Mouse (Mus musculus): Measurements from ENCODE around the gene Rab8b. TPM values are rescaled to one million over a fixed set of nuclear protein-coding genes. Genes with fewer than 3 reads are reported as not detected.
"Not testable (repeated sequence)": the region's sequence is repeated elsewhere in the genome, so short reads cannot be mapped to it uniquely, and the experiment has no call there.

Rab8b gene
- polyA plus RNA-seq, 1 experiment from 2014 or later = 26.7 TPM

GRCm38 (mm10) chr9:66879486-66879885 lies 40.0 kb downstream of the Rab8b start:
- no peak overlapping the region for H3K4me3 ChIP-seq
- H3K27ac ChIP-seq (replicated peaks) = no peak overlapping the region
- 94% methylated on average over 6 of the region's 6 CpGs for WGBS
- DNase-seq (ENCODE audit: low spot score) = no peak
- peaks cover 12% of the 10 kb centered on the region; the same call in 1 of the 2 replicates for H3K9me3 ChIP-seq (replicated peaks)
- no peaks in the 10 kb centered on the region for H3K27me3 ChIP-seq (ENCODE audit: low read depth, poor library complexity, severe bottlenecking)
- peaks cover 8% of the 10 kb centered on the region; the same call in 1 of the 2 replicates for H3K36me3 ChIP-seq
- peaks cover 5% of the 10 kb centered on the region; the same call in 1 of the 2 replicates for H3K4me1 ChIP-seq

- H3K36me3 ChIP-seq = peaks cover 14% of the 10 kb centered on the region; the same call in 1 of the 2 replicates
- 93% methylated on average over 3 of the region's 3 CpGs for WGBS
Measured at GRCm38 (mm10) chr9:66878899-66879298, 40.6 kb downstream of the Rab8b start.

GRCm38 (mm10) chr9:66876577-66876976 lies 42.9 kb downstream of the Rab8b start:
- peaks cover 14% of the 10 kb centered on the region; the same call in 1 of the 2 replicates for H3K36me3 ChIP-seq
- DNase-seq (ENCODE audit: low spot score) = no peak
- H3K4me1 ChIP-seq = no peaks in the 10 kb centered on the region
- no peak overlapping the region for H3K27ac ChIP-seq (replicated peaks)
- no peak overlapping the region for H3K4me3 ChIP-seq
- no peaks in the 10 kb centered on the region for H3K27me3 ChIP-seq (ENCODE audit: low read depth, poor library complexity, severe bottlenecking)
- peaks cover 15% of the 10 kb centered on the region; the same call in 1 of the 2 replicates for H3K9me3 ChIP-seq (replicated peaks)
- WGBS = 89% methylated on average over 5 of the region's 5 CpGs

More at GRCm38 (mm10) chr9:66878899-66879298, 40.6 kb downstream of the Rab8b start:
- no peak for DNase-seq (ENCODE audit: low spot score)
- Histone ChIP-seq H3K4me1 (peaks cover 5% of the 10 kb centered on the region; the same call in 1 of the 2 replicates), H3K27me3 (ENCODE audit: low read depth, poor library complexity, severe bottlenecking) (no peaks in the 10 kb centered on the region), H3K27ac (replicated peaks) (no peak overlapping the region), H3K4me3 (no peak overlapping the region), H3K9me3 (replicated peaks) (peaks cover 15% of the 10 kb centered on the region; the same call in 1 of the 2 replicates)

- H3K9me3 ChIP-seq (replicated peaks) = peaks cover 15% of the 10 kb centered on the region; the same call in 1 of the 2 replicates
- no peak for DNase-seq (ENCODE audit: low spot score)
- H3K4me3 ChIP-seq = no peak overlapping the region
- 95% methylated on average over 5 of the region's 5 CpGs for WGBS
- peaks cover 14% of the 10 kb centered on the region; the same call in 1 of the 2 replicates for H3K36me3 ChIP-seq
- no peaks in the 10 kb centered on the region for H3K4me1 ChIP-seq
- H3K27ac ChIP-seq (replicated peaks) = no peak overlapping the region
- no peaks in the 10 kb centered on the region for H3K27me3 ChIP-seq (ENCODE audit: low read depth, poor library complexity, severe bottlenecking)
Measured at GRCm38 (mm10) chr9:66874297-66874696, 45.2 kb downstream of the Rab8b start.

- Histone ChIP-seq H3K4me3 (no peak overlapping the region), H3K4me1 (no peaks in the 10 kb centered on the region), H3K27me3 (ENCODE audit: low read depth, poor library complexity, severe bottlenecking) (no peaks in the 10 kb centered on the region), H3K27ac (replicated peaks) (no peak overlapping the region), H3K9me3 (replicated peaks) (peaks cover 15% of the 10 kb centered on the region; the same call in 1 of the 2 replicates), H3K36me3 (peaks cover 14% of the 10 kb centered on the region; the same call in 1 of the 2 replicates)
- no peak for DNase-seq (ENCODE audit: low spot score)
Measured at GRCm38 (mm10) chr9:66873531-66873930, 46.0 kb downstream of the Rab8b start.

- not testable (repeated sequence) for H3K27me3 ChIP-seq (ENCODE audit: low read depth, poor library complexity, severe bottlenecking); H3K4me1 ChIP-seq; DNase-seq (ENCODE audit: low spot score); H3K4me3 ChIP-seq; H3K27ac ChIP-seq (replicated peaks)
- Histone ChIP-seq H3K36me3 (peaks cover 14% of the 10 kb centered on the region; the same call in 1 of the 2 replicates), H3K9me3 (replicated peaks) (peaks cover 15% of the 10 kb centered on the region; the same call in 1 of the 2 replicates)
- 87% methylated on average over 2 of the region's 2 CpGs for WGBS
Measured at GRCm38 (mm10) chr9:66873009-66873408, 46.5 kb downstream of the Rab8b start.

- DNase-seq (ENCODE audit: low spot score) = no peak
- Histone ChIP-seq H3K27ac (replicated peaks) (no peak overlapping the region), H3K4me3 (no peak overlapping the region), H3K27me3 (ENCODE audit: low read depth, poor library complexity, severe bottlenecking) (no peaks in the 10 kb centered on the region), H3K4me1 (no peaks in the 10 kb centered on the region), H3K9me3 (replicated peaks) (peaks cover 15% of the 10 kb centered on the region; the same call in 1 of the 2 replicates), H3K36me3 (peaks cover 14% of the 10 kb centered on the region; the same call in 1 of the 2 replicates)
- WGBS = 87% methylated on average over 10 of the region's 10 CpGs
Measured at GRCm38 (mm10) chr9:66872015-66872727, 47.3 kb downstream of the Rab8b start.

- H3K9me3 ChIP-seq (replicated peaks) = no peaks in the 10 kb centered on the region
- no peak for DNase-seq (ENCODE audit: low spot score)
- H3K4me1 ChIP-seq = peaks cover 15% of the 10 kb centered on the region
- H3K27ac ChIP-seq (replicated peaks) = no peak overlapping the region
- H3K4me3 ChIP-seq = no peak overlapping the region
- no peaks in the 10 kb centered on the region for H3K27me3 ChIP-seq (ENCODE audit: low read depth, poor library complexity, severe bottlenecking)
- peaks cover 17% of the 10 kb centered on the region for H3K36me3 ChIP-seq
- 70% methylated on average over 3 of the region's 3 CpGs for WGBS
Measured at GRCm38 (mm10) chr9:66864708-66865107, 54.8 kb downstream of the Rab8b start.

GRCm38 (mm10) chr9:66863456-66863855 lies 56.0 kb downstream of the Rab8b start:
- no peaks in the 10 kb centered on the region for H3K27me3 ChIP-seq (ENCODE audit: low read depth, poor library complexity, severe bottlenecking)
- H3K27ac ChIP-seq (replicated peaks) = no peak overlapping the region
- H3K4me3 ChIP-seq = no peak overlapping the region
- peaks cover 15% of the 10 kb centered on the region for H3K4me1 ChIP-seq
- H3K9me3 ChIP-seq (replicated peaks) = no peaks in the 10 kb centered on the region
- H3K36me3 ChIP-seq = peaks cover 30% of the 10 kb centered on the region
- WGBS = 65% methylated on average over 3 of the region's 3 CpGs
- DNase-seq (ENCODE audit: low spot score) = no peak

GRCm38 (mm10) chr9:66862202-66862601 lies 57.3 kb downstream of the Rab8b start:
- no peaks in the 10 kb centered on the region for H3K9me3 ChIP-seq (replicated peaks)
- H3K4me3 ChIP-seq = no peak overlapping the region
- peaks cover 15% of the 10 kb centered on the region for H3K4me1 ChIP-seq
- peaks cover 38% of the 10 kb centered on the region for H3K36me3 ChIP-seq
- 94% methylated on average over 4 of the region's 4 CpGs for WGBS
- no peak overlapping the region for H3K27ac ChIP-seq (replicated peaks)
- H3K27me3 ChIP-seq (ENCODE audit: low read depth, poor library complexity, severe bottlenecking) = no peaks in the 10 kb centered on the region
- no peak for DNase-seq (ENCODE audit: low spot score)

GRCm38 (mm10) chr9:66861104-66861767 lies 58.3 kb downstream of the Rab8b start:
- H3K9me3 ChIP-seq (replicated peaks) = no peaks in the 10 kb centered on the region
- WGBS = 84% methylated on average over 5 of the region's 5 CpGs
- H3K4me1 ChIP-seq = peaks cover 15% of the 10 kb centered on the region
- no peak for DNase-seq (ENCODE audit: low spot score)
- no peak overlapping the region for H3K4me3 ChIP-seq
- H3K27me3 ChIP-seq (ENCODE audit: low read depth, poor library complexity, severe bottlenecking) = no peaks in the 10 kb centered on the region
- H3K27ac ChIP-seq (replicated peaks) = no peak overlapping the region
- H3K36me3 ChIP-seq = peaks cover 38% of the 10 kb centered on the region

- Histone ChIP-seq H3K36me3 (peaks cover 42% of the 10 kb centered on the region), H3K27me3 (ENCODE audit: low read depth, poor library complexity, severe bottlenecking) (no peaks in the 10 kb centered on the region), H3K27ac (replicated peaks) (no peak overlapping the region), H3K9me3 (replicated peaks) (no peaks in the 10 kb centered on the region), H3K4me1 (peaks cover 12% of the 10 kb centered on the region), H3K4me3 (no peak overlapping the region)
- DNase-seq (ENCODE audit: low spot score) = no peak
- WGBS = 93% methylated on average over 5 of the region's 5 CpGs
Measured at GRCm38 (mm10) chr9:66859523-66859922, 60.0 kb downstream of the Rab8b start.

GRCm38 (mm10) chr9:66855865-66856264 lies 63.6 kb downstream of the Rab8b start:
- H3K36me3 ChIP-seq = peaks cover 48% of the 10 kb centered on the region
- 63% methylated on average over 7 of the region's 7 CpGs for WGBS
- no peaks in the 10 kb centered on the region for H3K27me3 ChIP-seq (ENCODE audit: low read depth, poor library complexity, severe bottlenecking)
- no peaks in the 10 kb centered on the region for H3K9me3 ChIP-seq (replicated peaks)
- H3K4me1 ChIP-seq = 0 out of 2 replicates have a peak, but pooled peaks cover 3% of the 10 kb centered on the region
- no peak overlapping the region for H3K4me3 ChIP-seq
- no peak overlapping the region for H3K27ac ChIP-seq (replicated peaks)
- peak; percentile 16 for DNase-seq (ENCODE audit: low spot score)

Measured in midbrain, embryonic 10.5 days (tissue).